Mouse (Mus musculus) urinary bladder, postnatal 10 days (tissue): ENCODE measurements around the gene Cdcp2.

Experiments used
- DNase-seq: peaks from one replicate; pipeline ENCODE4 v3.0.0; 2022; ENCODE audit warnings: low spot score

The Cdcp2 gene

GRCm38 (mm10) chr4:107096841-107097373, at the start of gene Cdcp2:
Gene Cdcp2, plus strand, starts transcription at chr4:107096891.
- no peak for DNase-seq

DNA sequence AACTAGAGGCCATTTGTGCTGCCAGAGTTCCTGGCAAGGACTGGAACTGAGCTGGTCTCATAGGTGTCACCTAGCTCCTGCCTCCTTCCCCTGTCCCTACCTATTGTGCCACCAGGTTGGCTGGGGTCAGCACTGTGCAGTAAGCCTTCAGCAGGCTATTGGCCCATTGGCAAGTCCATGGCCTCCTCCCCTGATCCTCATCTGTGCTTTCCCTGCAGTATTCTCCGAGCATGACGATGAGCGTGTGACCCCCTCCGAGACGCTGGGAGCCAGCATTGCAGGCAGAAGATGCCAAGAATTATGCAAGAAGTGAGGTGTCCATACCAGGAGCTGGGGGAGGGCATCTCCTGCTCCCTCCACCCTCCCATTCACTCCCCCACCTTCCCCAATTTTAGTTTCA, 48.9 kb upstream of the Cdcp2 start:
- DNase-seq, result no peak

- no peak for DNase-seq
Measured at GRCm38 (mm10) chr4:107048568-107049162, 48.0 kb upstream of the Cdcp2 start.

- no peak for DNase-seq
Measured at GRCm38 (mm10) chr4:107051889-107052288, 44.8 kb upstream of the Cdcp2 start.

DNA sequence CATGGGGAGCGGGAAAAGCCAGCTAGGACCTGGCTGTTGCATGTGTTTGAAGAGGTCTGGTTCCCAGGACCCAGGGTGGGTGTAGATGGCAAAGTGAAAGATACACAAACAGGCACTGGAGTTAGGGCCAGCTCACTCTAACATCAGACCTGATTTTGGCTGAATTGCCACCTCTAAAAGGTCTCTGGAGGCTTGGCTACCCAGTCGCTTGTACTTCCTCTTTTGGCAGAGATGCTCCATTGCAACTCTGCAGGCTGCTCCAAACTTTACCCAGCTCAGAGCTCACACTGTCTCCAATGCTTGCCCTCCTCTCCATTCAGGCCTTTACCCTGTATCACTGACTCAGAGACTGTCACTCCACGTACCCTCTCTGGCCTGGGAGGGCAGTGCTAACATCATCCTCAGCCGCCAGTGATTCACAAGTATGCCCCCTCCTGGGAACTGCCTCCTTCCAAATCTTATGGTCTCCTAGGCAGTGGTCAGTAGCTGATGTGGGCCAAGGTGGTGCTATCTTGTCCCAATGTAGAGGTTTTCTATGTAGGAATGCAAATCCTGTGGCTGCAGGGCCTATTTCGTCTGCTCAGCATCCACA, 43.6 kb upstream of the Cdcp2 start:
- no peak for DNase-seq

DNA sequence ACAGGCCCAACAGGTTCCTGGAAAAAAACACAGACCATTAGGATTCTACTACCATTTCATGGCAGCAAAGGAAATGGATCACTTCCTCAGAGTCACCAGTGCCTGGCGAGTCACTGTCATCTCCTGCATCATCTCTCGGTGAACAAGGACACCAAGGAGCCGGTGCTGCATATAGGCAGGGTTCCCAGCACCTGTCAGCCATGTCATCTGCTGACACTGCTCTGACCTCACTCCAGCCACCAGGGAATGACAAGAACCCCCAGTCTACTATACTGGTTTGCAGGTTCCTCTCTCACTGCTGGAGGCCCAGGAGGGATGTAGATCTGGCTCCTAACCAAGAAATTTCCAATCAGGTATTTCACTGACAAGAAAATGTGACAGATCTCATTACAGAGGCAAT, 40.6 kb upstream of the Cdcp2 start:
- no peak for DNase-seq

- no peak for DNase-seq
Measured at GRCm38 (mm10) chr4:107058346-107058745, 38.3 kb upstream of the Cdcp2 start.

- DNase-seq, result no peak
Measured at GRCm38 (mm10) chr4:107058781-107059180, 37.9 kb upstream of the Cdcp2 start.

DNA sequence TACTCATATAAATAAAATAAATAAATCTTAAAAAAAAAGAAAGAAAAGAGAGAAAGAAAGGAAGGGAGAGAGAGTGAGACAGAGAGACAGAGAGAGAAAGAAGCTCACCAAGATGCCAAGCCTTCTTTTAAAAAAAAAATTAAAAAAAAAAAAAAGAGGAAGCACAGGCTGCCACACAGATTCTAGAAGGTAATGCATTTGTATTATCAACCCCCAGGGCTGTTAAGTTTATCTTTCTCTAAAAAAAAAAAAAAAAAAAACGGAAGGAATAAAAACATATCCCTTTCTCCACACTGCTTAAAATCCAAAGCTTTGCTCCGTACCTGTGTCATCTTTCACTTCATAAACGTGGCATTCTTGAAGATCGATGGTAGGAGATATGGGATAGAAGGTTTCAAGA, 35.1 kb upstream of the Cdcp2 start:
- DNase-seq, result no peak

- no peak for DNase-seq
Measured at GRCm38 (mm10) chr4:107063214-107063613, 33.5 kb upstream of the Cdcp2 start.

DNA sequence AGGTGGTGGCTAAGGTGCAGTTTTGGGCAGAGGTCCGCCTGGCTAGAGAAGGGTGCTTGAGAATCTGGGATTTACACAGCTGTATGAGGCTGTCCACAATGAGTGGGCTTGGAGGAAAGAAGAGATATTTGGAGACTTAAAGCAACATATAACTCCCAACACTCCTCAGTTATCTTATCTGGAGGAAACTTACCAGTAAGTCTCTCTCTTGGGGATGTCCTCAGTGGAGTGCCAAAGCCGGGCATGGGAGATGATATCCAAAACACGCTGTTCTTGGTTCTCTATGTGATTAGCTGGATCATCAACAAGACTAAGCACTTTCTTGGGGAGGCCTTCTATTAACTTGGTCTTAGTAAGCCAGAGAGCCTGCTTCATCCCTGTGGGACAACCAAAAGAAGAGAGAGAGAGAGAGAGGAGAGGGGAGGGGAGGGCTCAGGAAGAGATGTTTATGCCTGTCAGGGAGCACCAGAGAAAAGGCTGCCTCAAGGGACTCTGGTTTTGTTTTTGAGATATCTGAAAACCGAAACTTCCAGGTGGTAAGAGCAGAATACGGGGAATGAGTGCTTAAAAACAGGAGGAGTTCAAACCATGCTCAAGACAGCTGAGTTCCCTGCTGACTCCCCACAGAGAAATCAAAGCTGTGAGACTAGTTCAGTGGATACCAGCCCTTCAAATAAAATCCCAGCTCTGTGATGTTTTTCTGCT, 32.1 kb upstream of the Cdcp2 start:
- no peak for DNase-seq

- DNase-seq, result peak; percentile 74
Measured at GRCm38 (mm10) chr4:107066252-107067124, 30.2 kb upstream of the Cdcp2 start, which contains the start of the genes Mrpl37 and Cyb5rl. Gene Mrpl37, minus strand, starts transcription at chr4:107066868. Gene Cyb5rl, plus strand, starts transcription at chr4:107066988.

DNA sequence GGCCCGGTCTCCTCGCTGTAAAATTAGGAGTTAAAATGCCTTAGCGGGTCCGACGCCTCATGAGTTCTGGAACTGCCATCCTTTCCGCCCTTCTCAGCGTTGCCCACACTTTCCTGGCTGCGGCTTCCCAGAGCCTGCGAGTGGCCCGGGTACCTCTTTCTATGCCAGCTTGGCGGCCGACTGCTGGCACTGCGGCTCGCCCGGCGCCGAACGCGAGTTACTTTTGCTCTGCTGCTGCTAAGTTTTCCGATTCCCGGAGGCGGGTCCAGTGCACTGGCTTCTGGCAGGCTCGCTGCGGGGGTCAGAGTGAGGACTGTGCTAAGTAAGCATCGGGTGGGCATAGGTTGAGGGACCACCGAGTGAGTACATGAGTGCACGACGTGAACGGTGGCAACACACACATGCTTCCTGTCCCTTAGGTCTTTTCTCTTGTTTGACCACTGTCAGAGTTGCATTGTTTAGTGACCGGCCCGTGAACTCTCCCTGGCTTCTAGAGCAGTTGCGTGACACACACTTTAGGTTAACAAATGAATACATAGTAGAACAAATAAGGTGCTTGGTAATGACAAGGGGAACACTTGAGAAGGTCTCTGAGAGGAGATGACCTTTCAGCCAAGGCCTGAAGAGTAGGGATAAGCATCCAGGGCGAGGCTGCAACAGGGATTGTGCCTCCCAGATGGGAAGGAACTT, 29.4 kb upstream of the Cdcp2 start:
- DNase-seq, result no peak

- no peak for DNase-seq
Measured at GRCm38 (mm10) chr4:107072343-107072742, 24.3 kb upstream of the Cdcp2 start.

GRCm38 (mm10) chr4:107075456-107075855, 21.2 kb upstream of the Cdcp2 start:
- no peak for DNase-seq

- no peak for DNase-seq
Measured at GRCm38 (mm10) chr4:107078894-107079293, 17.8 kb upstream of the Cdcp2 start.

GRCm38 (mm10) chr4:107079716-107080115, 17.0 kb upstream of the Cdcp2 start:
- no peak for DNase-seq

DNA sequence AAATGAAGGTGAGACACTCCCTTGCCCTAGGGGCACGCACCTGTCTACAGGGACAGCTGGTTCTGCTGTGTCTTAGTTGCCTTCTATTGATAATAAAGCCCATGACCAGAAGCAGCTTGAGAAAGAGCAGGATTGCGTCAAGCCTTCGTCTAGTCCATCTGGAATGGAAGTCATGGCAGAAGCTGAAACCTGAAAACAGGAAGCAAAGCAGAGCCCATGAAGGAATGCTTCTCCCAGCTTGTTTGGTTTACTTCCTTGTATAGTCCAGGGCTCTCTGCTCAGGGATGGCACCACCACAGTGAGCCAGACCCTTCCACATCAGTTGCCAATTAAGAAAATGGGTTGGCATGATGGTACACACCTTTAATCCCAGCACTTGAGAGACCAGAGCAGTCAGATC, 14.5 kb upstream of the Cdcp2 start:
- DNase-seq, result no peak

- DNase-seq, result no peak
Measured at GRCm38 (mm10) chr4:107083126-107083525, 13.6 kb upstream of the Cdcp2 start.

DNA sequence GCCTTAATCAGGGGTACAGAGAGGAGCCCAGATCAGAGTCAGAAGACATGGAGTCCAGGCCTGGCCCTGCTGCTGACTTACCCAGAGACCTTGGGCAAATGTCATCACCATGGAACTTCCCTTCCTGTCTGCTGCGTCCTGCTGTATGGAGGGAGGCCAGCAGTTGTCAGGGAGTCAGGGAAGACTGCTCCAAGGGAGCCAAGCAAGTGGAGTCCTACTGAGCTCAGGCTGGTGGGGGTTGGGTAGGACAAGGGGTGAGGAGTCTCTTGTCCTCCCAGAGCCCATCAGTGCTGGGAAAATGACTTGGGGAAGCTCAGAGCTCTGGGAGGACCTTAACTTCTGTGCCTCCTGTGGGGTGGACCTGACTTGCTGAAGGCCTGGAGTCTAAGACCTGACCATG, 12.3 kb upstream of the Cdcp2 start:
- no peak for DNase-seq

DNA sequence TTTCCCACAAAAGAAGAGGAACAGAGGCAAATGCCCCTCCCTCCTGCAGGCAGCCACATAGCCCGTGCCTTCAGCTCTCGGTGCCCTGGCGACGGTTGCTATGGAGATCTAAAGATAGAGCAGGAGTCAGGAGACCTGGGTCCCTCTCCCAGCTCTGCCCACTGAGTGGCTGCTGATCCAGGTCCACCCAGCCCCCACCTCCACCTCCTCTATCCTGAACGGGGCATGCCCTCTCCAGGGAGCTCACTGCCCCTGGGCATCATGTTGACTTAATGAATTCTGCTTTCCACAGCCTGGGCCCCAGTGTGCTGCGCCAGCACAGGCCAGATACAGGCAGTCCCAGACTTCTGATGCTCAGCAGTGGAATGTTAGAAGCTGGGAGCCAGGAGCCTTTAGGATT, 11.8 kb upstream of the Cdcp2 start:
- no peak for DNase-seq

GRCm38 (mm10) chr4:107091696-107092095, 5.0 kb upstream of the Cdcp2 start:
- DNase-seq, result no peak
